Mouse (Mus musculus) midbrain, embryonic 13.5 days (tissue): ENCODE data around the gene Tent5b. TPM values are rescaled to one million over a fixed set of nuclear protein-coding genes. Genes with fewer than 3 reads are reported as not detected.

Experiments
- ATAC-seq: fragments of 200-750 bp; cut with Nextera tagmentation; 2 replicates; pipeline ENCODE4 v1.8.0; 2017; ENCODE audit warnings: mild to moderate bottlenecking, moderate TSS enrichment, moderate library complexity
- H3K27ac ChIP-seq: fragments of 300-500 bp; sonication (generic); 2 replicates; pipeline ENCODE4 v1.5.1; 2015; ENCODE audit warnings: inconsistent platforms, mild to moderate bottlenecking, moderate library complexity
- H3K27me3 ChIP-seq: fragments of 300-500 bp; sonication (generic); 2 replicates; pipeline ENCODE4 v1.6.1; 2015; ENCODE audit warnings: mild to moderate bottlenecking, inconsistent platforms
- H3K36me3 ChIP-seq: fragments of 300-500 bp; sonication (generic); 2 replicates; pipeline ENCODE4 v1.6.1; 2015; ENCODE audit warnings: mild to moderate bottlenecking, inconsistent platforms
- H3K4me1 ChIP-seq: fragments of 300-500 bp; sonication (generic); replicated peaks from 2 replicates; pipeline ENCODE4 v1.6.1; 2015; ENCODE audit warnings: inconsistent platforms
- H3K4me2 ChIP-seq: fragments of 300-500 bp; sonication (generic); replicated peaks from 2 replicates; pipeline ENCODE4 v1.6.1; 2015; ENCODE audit warnings: moderate library complexity, mild to moderate bottlenecking, inconsistent platforms
- H3K4me3 ChIP-seq: fragments of 300-500 bp; sonication (generic); replicated peaks from 2 replicates; pipeline ENCODE4 v1.5.1; 2015; ENCODE audit warnings: mild to moderate bottlenecking, inconsistent platforms
- H3K9ac ChIP-seq: fragments of 300-500 bp; sonication (generic); replicated peaks from 2 replicates; pipeline ENCODE4 v1.6.1; 2015; ENCODE audit warnings: mild to moderate bottlenecking, inconsistent platforms
- H3K9me3 ChIP-seq: fragments of 300-500 bp; sonication (generic); 2 replicates; pipeline ENCODE4 v1.6.1; 2016; ENCODE audit warnings: mild to moderate bottlenecking, inconsistent platforms
- WGBS: fragments of 180-500 bp; shearing (Covaris S2); methylation state at CpG from one replicate; pipeline ENCODE4 v1.1.7; 2015; 5-methylcytosine and 5-hydroxymethylcytosine counted together
- polyA plus RNA-seq: library from polyadenylated mRNA; unstranded; fragments of >200 nt; fragmentation: Nextera tagmentation; extraction: Ambion mirVana; gene quantifications from 2 replicates; pipeline ENCODE4 v1.2.1, GENCODE M21; 2015

The Tent5b gene
- polyA plus RNA-seq, 1 experiment from 2014 or later = 0.31 TPM

GRCm38 (mm10) chr4:133493895-133494294, 14.0 kb downstream of the Tent5b start:
- H3K4me3 ChIP-seq = peak overlapping the region; percentile 26; the same call in 1 of the 2 replicates
- no peak overlapping the region for H3K27ac ChIP-seq
- no peaks in the 10 kb centered on the region for H3K36me3 ChIP-seq
- H3K4me1 ChIP-seq = peaks cover 16% of the 10 kb centered on the region
- WGBS = 23% methylated on average over 10 of the region's 12 CpGs
- no peak overlapping the region for H3K9ac ChIP-seq
- no peak for ATAC-seq
- no peaks in the 10 kb centered on the region for H3K9me3 ChIP-seq
- H3K27me3 ChIP-seq = peaks cover 59% of the 10 kb centered on the region
- peak overlapping the region; percentile 50 for H3K4me2 ChIP-seq

GRCm38 (mm10) chr4:133494432-133494831, 14.5 kb downstream of the Tent5b start:
- H3K4me1 ChIP-seq = peaks cover 18% of the 10 kb centered on the region
- under 1% methylated on average over 12 of the region's 12 CpGs for WGBS
- peaks cover 64% of the 10 kb centered on the region for H3K27me3 ChIP-seq
- no peak overlapping the region for H3K27ac ChIP-seq
- H3K36me3 ChIP-seq = no peaks in the 10 kb centered on the region
- ATAC-seq = no peak
- H3K9me3 ChIP-seq = no peaks in the 10 kb centered on the region
- H3K4me3 ChIP-seq = peak overlapping the region; percentile 26
- H3K9ac ChIP-seq = no peak overlapping the region
- H3K4me2 ChIP-seq = peak overlapping the region; percentile 50

GRCm38 (mm10) chr4:133494867-133495266, 14.9 kb downstream of the Tent5b start:
- no peaks in the 10 kb centered on the region for H3K9me3 ChIP-seq
- peaks cover 18% of the 10 kb centered on the region for H3K4me1 ChIP-seq
- no peaks in the 10 kb centered on the region for H3K36me3 ChIP-seq
- no peak overlapping the region for H3K4me3 ChIP-seq
- H3K27me3 ChIP-seq = peaks cover 69% of the 10 kb centered on the region
- H3K9ac ChIP-seq = no peak overlapping the region
- WGBS = 69% methylated on average over 4 of the region's 4 CpGs
- ATAC-seq = no peak
- H3K4me2 ChIP-seq = no peak overlapping the region
- H3K27ac ChIP-seq = no peak overlapping the region

- Histone ChIP-seq H3K4me1 (peaks cover 18% of the 10 kb centered on the region), H3K27me3 (peaks cover 77% of the 10 kb centered on the region), H3K9me3 (no peaks in the 10 kb centered on the region), H3K9ac (no peak overlapping the region), H3K36me3 (no peaks in the 10 kb centered on the region), H3K4me2 (no peak overlapping the region), H3K27ac (no peak overlapping the region), H3K4me3 (no peak overlapping the region)
- WGBS = 34% methylated on average over 7 of the region's 7 CpGs
- ATAC-seq = no peak
Measured at GRCm38 (mm10) chr4:133495711-133496110, 15.8 kb downstream of the Tent5b start.

GRCm38 (mm10) chr4:133496738-133497445, 17.0 kb downstream of the Tent5b start:
- 31% methylated on average over 6 of the region's 6 CpGs for WGBS
- Histone ChIP-seq H3K36me3 (no peaks in the 10 kb centered on the region), H3K9ac (no peak overlapping the region), H3K4me1 (peaks cover 18% of the 10 kb centered on the region), H3K4me3 (peak overlapping the region; percentile 68), H3K4me2 (peak overlapping the region; percentile 96), H3K27me3 (peaks cover 84% of the 10 kb centered on the region), H3K9me3 (no peaks in the 10 kb centered on the region), H3K27ac (no peak overlapping the region)
- no peak for ATAC-seq

- Histone ChIP-seq H3K4me2 (peak overlapping the region; percentile 96), H3K27ac (no peak overlapping the region), H3K36me3 (no peaks in the 10 kb centered on the region), H3K27me3 (peaks cover 91% of the 10 kb centered on the region), H3K4me3 (peak overlapping the region; percentile 68), H3K9me3 (no peaks in the 10 kb centered on the region), H3K4me1 (peaks cover 18% of the 10 kb centered on the region), H3K9ac (peak overlapping the region; percentile 71)
- ATAC-seq = peak; percentile 61
- WGBS = under 1% methylated on average over 59 of the region's 70 CpGs
Measured at GRCm38 (mm10) chr4:133497461-133498159, 17.7 kb downstream of the Tent5b start.

GRCm38 (mm10) chr4:133498160-133498724, 18.3 kb downstream of the Tent5b start, which contains the start of gene Trnp1:
TSS of gene Trnp1 (minus strand) at chr4:133498550.
- peaks cover 92% of the 10 kb centered on the region for H3K27me3 ChIP-seq
- under 1% methylated on average over 50 of the region's 53 CpGs for WGBS

GRCm38 (mm10) chr4:133501514-133501913, 21.6 kb downstream of the Tent5b start:
- Histone ChIP-seq H3K27ac (no peak overlapping the region), H3K4me3 (no peak overlapping the region), H3K4me1 (peaks cover 18% of the 10 kb centered on the region), H3K4me2 (no peak overlapping the region), H3K36me3 (no peaks in the 10 kb centered on the region), H3K9me3 (no peaks in the 10 kb centered on the region), H3K27me3 (peaks cover 78% of the 10 kb centered on the region), H3K9ac (no peak overlapping the region)
- ATAC-seq = no peak
- WGBS = 70% methylated on average over 7 of the region's 7 CpGs

More at GRCm38 (mm10) chr4:133498160-133498724, 18.3 kb downstream of the Tent5b start, which contains the start of gene Trnp1:
- Histone ChIP-seq H3K4me2 (peak within 1 kb of the TSS; percentile 96), H3K36me3 (no peaks in the 10 kb centered on the region), H3K4me3 (peak within 1 kb of the TSS; percentile 68), H3K9me3 (no peaks in the 10 kb centered on the region), H3K27ac (no peak within 1 kb of the TSS), H3K4me1 (peaks cover 18% of the 10 kb centered on the region), H3K9ac (peak within 1 kb of the TSS; percentile 71)
- peak; percentile 91 for ATAC-seq

- Histone ChIP-seq H3K9ac (no peak overlapping the region), H3K4me2 (no peak overlapping the region), H3K27ac (no peak overlapping the region), H3K4me3 (no peak overlapping the region), H3K27me3 (peaks cover 56% of the 10 kb centered on the region), H3K4me1 (no peaks in the 10 kb centered on the region), H3K9me3 (no peaks in the 10 kb centered on the region), H3K36me3 (no peaks in the 10 kb centered on the region)
- whole genome bisulfite sequencing = 59% methylated on average over 5 of the region's 5 CpGs
- ATAC-seq = no peak
Measured at GRCm38 (mm10) chr4:133504300-133504699, 24.4 kb downstream of the Tent5b start.

- no peaks in the 10 kb centered on the region for H3K36me3 ChIP-seq
- no peak overlapping the region for H3K4me3 ChIP-seq
- no peak for ATAC-seq
- no peaks in the 10 kb centered on the region for H3K4me1 ChIP-seq
- H3K27me3 ChIP-seq = peaks cover 50% of the 10 kb centered on the region
- WGBS = 68% methylated on average over 9 of the region's 9 CpGs
- no peak overlapping the region for H3K27ac ChIP-seq
- H3K9me3 ChIP-seq = no peaks in the 10 kb centered on the region
- no peak overlapping the region for H3K4me2 ChIP-seq
- H3K9ac ChIP-seq = no peak overlapping the region
Measured at GRCm38 (mm10) chr4:133504755-133505485, 25.0 kb downstream of the Tent5b start.

GRCm38 (mm10) chr4:133506573-133506972, 26.6 kb downstream of the Tent5b start:
- Histone ChIP-seq H3K27ac (no peak overlapping the region), H3K4me2 (no peak overlapping the region), H3K4me1 (no peaks in the 10 kb centered on the region), H3K9me3 (no peaks in the 10 kb centered on the region), H3K9ac (no peak overlapping the region), H3K4me3 (no peak overlapping the region), H3K27me3 (peaks cover 34% of the 10 kb centered on the region), H3K36me3 (no peaks in the 10 kb centered on the region)
- no peak for ATAC-seq
- 80% methylated on average over 5 of the region's 5 CpGs for WGBS
